14 mouse cellular contexts compared by ENCODE assay signal in genomic region chr3:142856832-142857231, GRCm38 (mm10). TPM values are rescaled to one million over a fixed set of nuclear protein-coding genes. Genes with fewer than 3 reads are reported as not detected.
DNase-seq lines count a peak whose midpoint lies in the region; ATAC-seq and TF ChIP-seq lines count a peak whose summit lies in the region.
"Had no signal": no experiment of that assay in that cellular context is flagged by ENCODE, and none has a peak within 500 bp of the region (broad histone marks: within the 10 kb centered on the region; RNA-seq: fewer than 3 reads in every experiment).

No protein-coding gene starts in this region.

- peaks cover 5% of the 10 kb centered on the region; the same call in 1 of the 2 replicates for H3K79me2 ChIP-seq in liver, adult 2 months (ENCODE audit: control insufficient read depth, insufficient read depth, low read length)

- TF ChIP-seq POLR2A in liver, adult 2 months (IDR thresholded peaks at IDR 0.05; ENCODE audit: extremely low read depth, insufficient read depth, low read length): no peak

- H3K27ac ChIP-seq in liver, adult 2 months (replicated peaks; ENCODE audit: insufficient read depth, low read depth, low read length): no peak overlapping the region
- no peak overlapping the region for H3K27ac ChIP-seq in lung, postnatal 0 days (ENCODE audit: low read length)
- no peak overlapping the region for H3K27ac ChIP-seq in intestine, postnatal 0 days (ENCODE audit: low read depth, low read length)
- H3K27ac ChIP-seq: hindbrain, embryonic 14.5 days; liver, embryonic 14.5 days had no signal

- peaks cover 7% of the 10 kb centered on the region; the same call in 1 of the 2 replicates for H3K4me1 ChIP-seq in liver, adult 2 months (ENCODE audit: control insufficient read depth, insufficient read depth, low read length)
- no peaks in the 10 kb centered on the region for H3K4me1 ChIP-seq in lung, postnatal 0 days (ENCODE audit: insufficient read depth, low read depth, low read length)
- H3K4me1 ChIP-seq in intestine, postnatal 0 days (replicated peaks; ENCODE audit: control insufficient read depth, insufficient read depth, low read length): no peaks in the 10 kb centered on the region

- peak; percentile 10 to 13 for DNase-seq in cerebellum, postnatal 10 days
- DNase-seq in cerebellum, postnatal 4 days (ENCODE audit: low spot score in 2 of 2): no peak
- DNase-seq in liver, adult 2 months (ENCODE audit: extremely low read depth, low read depth, low spot score): peak; percentile 46
- DNase-seq in liver: no peak
- DNase-seq in adrenal gland, postnatal 25 days: peak; percentile 73
- DNase-seq in testis, postnatal 10 days (ENCODE audit: low spot score): peak; percentile 44
- no peak for DNase-seq in lung, postnatal 0 days (ENCODE audit: low spot score)
- DNase-seq: kidney, adult 9 months; lung, postnatal 36 days; spleen, adult 18-20 months had no signal

- H3K9me3 ChIP-seq in lung, postnatal 0 days (ENCODE audit: low read length): no peaks in the 10 kb centered on the region
- H3K9me3 ChIP-seq in intestine, postnatal 0 days (ENCODE audit: control insufficient read depth): no peaks in the 10 kb centered on the region

- no peak for ATAC-seq in lung, postnatal 0 days
- ATAC-seq in intestine, postnatal 0 days: no peak
- ATAC-seq: activated CD4-positive, CD25-positive, alpha-beta regulatory T cell, adult 4 months had no signal

- WGBS in liver, adult 2 months: 26% methylated on average over 3 of the region's 3 CpGs
- WGBS in lung, postnatal 0 days: 48% methylated on average over 3 of the region's 3 CpGs
- 56% methylated on average over 3 of the region's 3 CpGs for WGBS in intestine, postnatal 0 days

- H3K9ac ChIP-seq in liver, adult 2 months (ENCODE audit: low read depth, low read length): no peak overlapping the region
- no peak overlapping the region for H3K9ac ChIP-seq in lung, postnatal 0 days (replicated peaks; ENCODE audit: low read depth)
- no peak overlapping the region for H3K9ac ChIP-seq in intestine, postnatal 0 days (ENCODE audit: low read depth, low read length)
- H3K9ac ChIP-seq: hindbrain, embryonic 14.5 days; liver, embryonic 14.5 days had no signal

- no peak for TF ChIP-seq EP300 in lung, postnatal 0 days (IDR thresholded peaks at IDR 0.05)

- no peak for TF ChIP-seq CTCF in liver, adult 2 months (IDR thresholded peaks at IDR 0.05; ENCODE audit: low read depth, low read length)
- no peak for TF ChIP-seq CTCF in lung, postnatal 0 days (IDR thresholded peaks at IDR 0.05)
- no peak for TF ChIP-seq CTCF in intestine, postnatal 0 days (IDR thresholded peaks at IDR 0.05; ENCODE audit: low read depth)

- peaks cover 2% of the 10 kb centered on the region; the same call in 1 of the 2 replicates for H3K36me3 ChIP-seq in liver, adult 2 months (ENCODE audit: control insufficient read depth, insufficient read depth, low read length)
- no peaks in the 10 kb centered on the region for H3K36me3 ChIP-seq in lung, postnatal 0 days (ENCODE audit: insufficient read depth, low read length)
- no peaks in the 10 kb centered on the region for H3K36me3 ChIP-seq in intestine, postnatal 0 days (ENCODE audit: control insufficient read depth, insufficient read depth)

- no peak overlapping the region for H3K4me2 ChIP-seq in lung, postnatal 0 days (replicated peaks; ENCODE audit: low read depth, low read length)
- H3K4me2 ChIP-seq in intestine, postnatal 0 days (replicated peaks; ENCODE audit: low read depth): no peak overlapping the region
- H3K4me2 ChIP-seq: hindbrain, embryonic 14.5 days had no signal

- no peaks in the 10 kb centered on the region for H3K27me3 ChIP-seq in liver, adult 2 months (ENCODE audit: control insufficient read depth, insufficient read depth, low read length)
- H3K27me3 ChIP-seq in lung, postnatal 0 days (replicated peaks; ENCODE audit: insufficient read depth, low read length): no peaks in the 10 kb centered on the region
- H3K27me3 ChIP-seq in intestine, postnatal 0 days (replicated peaks; ENCODE audit: control insufficient read depth, insufficient read depth, low read length): no peaks in the 10 kb centered on the region

- no peak overlapping the region for H3K4me3 ChIP-seq in liver, adult 2 months (ENCODE audit: insufficient read depth, low read depth, low read length)
- H3K4me3 ChIP-seq in lung, postnatal 0 days (ENCODE audit: low read depth, low read length): no peak overlapping the region
- no peak overlapping the region for H3K4me3 ChIP-seq in intestine, postnatal 0 days (ENCODE audit: low read depth, low read length)

RNA-seq across cellular contexts. Expression of gene Pkn2, which starts 25.0 kb away (rescaled TPM):
- 31.0 and 31.4 TPM in 2 replicates for total RNA-seq in liver, adult 2 months (2014; rRNA removed)
- polyA plus RNA-seq in liver, adult 2 months (2012; rRNA removed): 4.7 and 5.0 TPM in 2 replicates
- total RNA-seq in adrenal gland, postnatal 25 days (2021): 73.8 and 79.5 TPM in 2 replicates
- polyA plus RNA-seq in lung, postnatal 0 days (2015; fragmentation: Nextera tagmentation; extraction: Ambion mirVana): 56.6 and 57.5 TPM in 2 replicates
- 42.1 and 48.3 TPM in 2 replicates for polyA plus RNA-seq in intestine, postnatal 0 days (2015; fragmentation: Nextera tagmentation; extraction: Ambion mirVana)

Comparison
In these comparisons a context has a peak if more than half of its experiments do, and no peak if none do; other contexts are left out.
1. DNase-seq: peak in cerebellum, postnatal 10 days (2 of 2), liver, adult 2 months (single experiment), adrenal gland, postnatal 25 days (single experiment) and testis, postnatal 10 days (single experiment); none in cerebellum, postnatal 4 days (0 of 2), liver (single experiment) and lung, postnatal 0 days (single experiment).